ENCODE assay signal across 17 mouse cellular contexts in genomic region chr3:92637745-92638652, GRCm38 (mm10). TPM values are rescaled to one million over a fixed set of nuclear protein-coding genes. Genes with fewer than 3 reads are reported as not detected.
DNase-seq lines count a peak whose midpoint lies in the region; ATAC-seq and TF ChIP-seq lines count a peak whose summit lies in the region.
"Had no signal": no experiment of that assay in that cellular context is flagged by ENCODE, and none has a peak within 500 bp of the region (broad histone marks: within the 10 kb centered on the region; RNA-seq: fewer than 3 reads in every experiment).

No protein-coding gene starts in this region.

- 5% methylated on average over 1 of the region's 1 CpGs for WGBS in forebrain, embryonic 16.5 days
- WGBS in intestine, postnatal 0 days = 45% methylated on average over 1 of the region's 1 CpGs
- WGBS in midbrain, postnatal 0 days = 15% methylated on average over 1 of the region's 1 CpGs

- DNase-seq in kidney, adult 11 months = peak; percentile 53
- no peak for DNase-seq in kidney, postnatal 4 days
- DNase-seq in midbrain, postnatal 0 days (ENCODE audit: low spot score) = peak; percentile 35
- no peak for DNase-seq in testis, postnatal 10 days (ENCODE audit: low spot score)
- DNase-seq in natural killer cell, adult 2 months (ENCODE audit: low spot score in 2 of 2) = no peak
- DNase-seq: cerebellum, postnatal 25 days; liver; thymus, postnatal 36 days had no signal

- H3K9ac ChIP-seq in forebrain, embryonic 16.5 days (replicated peaks; ENCODE audit: low read depth, low read length) = no peak overlapping the region
- no peak overlapping the region for H3K9ac ChIP-seq in intestine, postnatal 0 days (ENCODE audit: low read depth, low read length)
- no peak overlapping the region for H3K9ac ChIP-seq in midbrain, postnatal 0 days (replicated peaks; ENCODE audit: low read length, poor library complexity, severe bottlenecking)
- H3K9ac ChIP-seq: embryonic facial prominence, embryonic 15.5 days; heart, embryonic 15.5 days; lung, embryonic 15.5 days had no signal

- no peak overlapping the region for H3K27ac ChIP-seq in forebrain, embryonic 16.5 days (ENCODE audit: low read length)
- H3K27ac ChIP-seq in intestine, postnatal 0 days (ENCODE audit: low read depth, low read length) = peak overlapping the region; percentile 63
- no peak overlapping the region for H3K27ac ChIP-seq in midbrain, postnatal 0 days (ENCODE audit: low read depth, low read length)
- H3K27ac ChIP-seq: embryonic facial prominence, embryonic 15.5 days; heart, embryonic 15.5 days; lung, embryonic 15.5 days had no signal

- no peaks in the 10 kb centered on the region for H3K9me3 ChIP-seq in forebrain, embryonic 16.5 days (ENCODE audit: control insufficient read depth, low read length)
- H3K9me3 ChIP-seq in intestine, postnatal 0 days (ENCODE audit: control insufficient read depth) = no peaks in the 10 kb centered on the region
- no peaks in the 10 kb centered on the region for H3K9me3 ChIP-seq in midbrain, postnatal 0 days (ENCODE audit: low read length)
- H3K9me3 ChIP-seq: embryonic facial prominence, embryonic 15.5 days; heart, embryonic 15.5 days; lung, embryonic 15.5 days had no signal

- H3K27me3 ChIP-seq in forebrain, embryonic 16.5 days (replicated peaks; ENCODE audit: control insufficient read depth, insufficient read depth, low read length) = no peaks in the 10 kb centered on the region
- no peaks in the 10 kb centered on the region for H3K27me3 ChIP-seq in intestine, postnatal 0 days (replicated peaks; ENCODE audit: control insufficient read depth, insufficient read depth, low read length)
- no peaks in the 10 kb centered on the region for H3K27me3 ChIP-seq in midbrain, postnatal 0 days (ENCODE audit: insufficient read depth, low read length)
- H3K27me3 ChIP-seq: embryonic facial prominence, embryonic 15.5 days; heart, embryonic 15.5 days; lung, embryonic 15.5 days had no signal

- ATAC-seq in forebrain, embryonic 16.5 days = peak; percentile 49; the same call in 1 of the 2 replicates
- peak; percentile 93 for ATAC-seq in intestine, postnatal 0 days
- no peak for ATAC-seq in midbrain, postnatal 0 days (ENCODE audit: low FRiP score)

- TF ChIP-seq CTCF in intestine, postnatal 0 days (IDR thresholded peaks at IDR 0.05; ENCODE audit: low read depth) = no peak
- TF ChIP-seq CTCF in midbrain, postnatal 0 days (IDR thresholded peaks at IDR 0.05) = no peak

- H3K4me3 ChIP-seq in forebrain, embryonic 16.5 days (replicated peaks; ENCODE audit: low read length) = no peak overlapping the region
- no peak overlapping the region for H3K4me3 ChIP-seq in intestine, postnatal 0 days (ENCODE audit: low read depth, low read length)
- H3K4me3 ChIP-seq in midbrain, postnatal 0 days (ENCODE audit: low read depth, low read length) = no peak overlapping the region
- H3K4me3 ChIP-seq: embryonic facial prominence, embryonic 15.5 days; heart, embryonic 15.5 days; lung, embryonic 15.5 days had no signal

- H3K36me3 ChIP-seq in forebrain, embryonic 16.5 days (ENCODE audit: control insufficient read depth, insufficient read depth) = no peaks in the 10 kb centered on the region
- no peaks in the 10 kb centered on the region for H3K36me3 ChIP-seq in intestine, postnatal 0 days (ENCODE audit: control insufficient read depth, insufficient read depth)
- no peaks in the 10 kb centered on the region for H3K36me3 ChIP-seq in midbrain, postnatal 0 days (ENCODE audit: insufficient read depth, low read length)
- H3K36me3 ChIP-seq: embryonic facial prominence, embryonic 15.5 days; heart, embryonic 15.5 days; lung, embryonic 15.5 days had no signal

- 0 out of 2 replicates have a peak, but pooled peaks cover 4% of the 10 kb centered on the region for H3K4me1 ChIP-seq in forebrain, embryonic 16.5 days (replicated peaks; ENCODE audit: control insufficient read depth, insufficient read depth, low read length)
- no peaks in the 10 kb centered on the region for H3K4me1 ChIP-seq in intestine, postnatal 0 days (replicated peaks; ENCODE audit: control insufficient read depth, insufficient read depth, low read length)
- H3K4me1 ChIP-seq in midbrain, postnatal 0 days (ENCODE audit: insufficient read depth, low read length) = no peaks in the 10 kb centered on the region
- H3K4me1 ChIP-seq: embryonic facial prominence, embryonic 15.5 days; heart, embryonic 15.5 days; lung, embryonic 15.5 days had no signal

- H3K4me2 ChIP-seq in forebrain, embryonic 16.5 days (ENCODE audit: low read length) = no peak overlapping the region
- no peak overlapping the region for H3K4me2 ChIP-seq in intestine, postnatal 0 days (replicated peaks; ENCODE audit: low read depth)
- no peak overlapping the region for H3K4me2 ChIP-seq in midbrain, postnatal 0 days (ENCODE audit: low read depth, low read length, poor library complexity, severe bottlenecking)
- H3K4me2 ChIP-seq: embryonic facial prominence, embryonic 15.5 days; heart, embryonic 15.5 days; lung, embryonic 15.5 days had no signal

RNA-seq across cellular contexts. Expression of gene Lce1a1, which starts 10.1 kb away (rescaled TPM):
- not detected in 2 replicates for polyA plus RNA-seq in forebrain, embryonic 16.5 days (2015; fragmentation: Nextera tagmentation; extraction: Ambion mirVana)
- polyA plus RNA-seq in intestine, postnatal 0 days (2015; fragmentation: Nextera tagmentation; extraction: Ambion mirVana) = 0.46 and 0.73 TPM in 2 replicates
- total RNA-seq in midbrain, postnatal 0 days (2014; rRNA removed) = 0.99 TPM in 1 of 2 replicates, not detected in the other
- polyA plus RNA-seq in midbrain, postnatal 0 days (2015; fragmentation: Nextera tagmentation; extraction: Ambion mirVana) = not detected in 2 replicates
- total RNA-seq: left cerebral cortex, adult 18-20 months had no signal
- polyA plus RNA-seq: gonadal fat pad, adult 2 months; heart, embryonic 15.5 days; large intestine, adult 2 months; lung, embryonic 15.5 days; stomach, embryonic 14.5 days had no signal

RNA-seq across cellular contexts. Expression of gene Lce6a, which starts 16.5 kb away (rescaled TPM):
- polyA plus RNA-seq in forebrain, embryonic 16.5 days (2015; fragmentation: Nextera tagmentation; extraction: Ambion mirVana) = not detected in 2 replicates
- 1.8 and 2.1 TPM in 2 replicates for polyA plus RNA-seq in intestine, postnatal 0 days (2015; fragmentation: Nextera tagmentation; extraction: Ambion mirVana)
- not detected in 2 replicates for total RNA-seq in midbrain, postnatal 0 days (2014; rRNA removed)
- not detected in 2 replicates for polyA plus RNA-seq in midbrain, postnatal 0 days (2015; fragmentation: Nextera tagmentation; extraction: Ambion mirVana)
- total RNA-seq: left cerebral cortex, adult 18-20 months had no signal
- polyA plus RNA-seq: heart, embryonic 15.5 days; large intestine, adult 2 months; lung, embryonic 15.5 days; stomach, embryonic 14.5 days had no signal

RNA-seq across cellular contexts. Expression of gene Lce1b, which starts 18.7 kb away (rescaled TPM):
- polyA plus RNA-seq in forebrain, embryonic 16.5 days (2015; fragmentation: Nextera tagmentation; extraction: Ambion mirVana) = not detected in 2 replicates
- not detected in 2 replicates for polyA plus RNA-seq in intestine, postnatal 0 days (2015; fragmentation: Nextera tagmentation; extraction: Ambion mirVana)
- 2.7 TPM in 1 of 2 replicates, not detected in the other for total RNA-seq in midbrain, postnatal 0 days (2014; rRNA removed)
- polyA plus RNA-seq in midbrain, postnatal 0 days (2015; fragmentation: Nextera tagmentation; extraction: Ambion mirVana) = not detected in 2 replicates
- total RNA-seq: left cerebral cortex, adult 18-20 months had no signal
- polyA plus RNA-seq: gonadal fat pad, adult 2 months; heart, embryonic 15.5 days; lung, embryonic 15.5 days; stomach, embryonic 14.5 days had no signal

RNA-seq across cellular contexts. Expression of gene 2210017I01Rik, which starts 30.7 kb away (rescaled TPM):
- polyA plus RNA-seq in forebrain, embryonic 16.5 days (2015; fragmentation: Nextera tagmentation; extraction: Ambion mirVana) = not detected in 2 replicates
- 0.18 and 0.34 TPM in 2 replicates for polyA plus RNA-seq in intestine, postnatal 0 days (2015; fragmentation: Nextera tagmentation; extraction: Ambion mirVana)
- total RNA-seq in midbrain, postnatal 0 days (2014; rRNA removed) = not detected in 2 replicates
- polyA plus RNA-seq in midbrain, postnatal 0 days (2015; fragmentation: Nextera tagmentation; extraction: Ambion mirVana) = not detected in 2 replicates
- total RNA-seq: left cerebral cortex, adult 18-20 months had no signal
- polyA plus RNA-seq: gonadal fat pad, adult 2 months; heart, embryonic 15.5 days; large intestine, adult 2 months; lung, embryonic 15.5 days; stomach, embryonic 14.5 days had no signal

RNA-seq across cellular contexts. Expression of gene Lce1a2, which starts 32.1 kb away (rescaled TPM):
- not detected in 2 replicates for polyA plus RNA-seq in forebrain, embryonic 16.5 days (2015; fragmentation: Nextera tagmentation; extraction: Ambion mirVana)
- polyA plus RNA-seq in intestine, postnatal 0 days (2015; fragmentation: Nextera tagmentation; extraction: Ambion mirVana) = not detected in 2 replicates
- not detected in 2 replicates for total RNA-seq in midbrain, postnatal 0 days (2014; rRNA removed)
- not detected in 2 replicates for polyA plus RNA-seq in midbrain, postnatal 0 days (2015; fragmentation: Nextera tagmentation; extraction: Ambion mirVana)
- total RNA-seq: left cerebral cortex, adult 18-20 months had no signal
- polyA plus RNA-seq: gonadal fat pad, adult 2 months; heart, embryonic 15.5 days; large intestine, adult 2 months; lung, embryonic 15.5 days; stomach, embryonic 14.5 days had no signal

Comparison
In these comparisons a context has a peak if more than half of its experiments do, and no peak if none do; other contexts are left out.
1. DNase-seq: peak in kidney, adult 11 months (single experiment) and midbrain, postnatal 0 days (single experiment); none in kidney, postnatal 4 days (0 of 2), testis, postnatal 10 days (single experiment) and natural killer cell, adult 2 months (0 of 2).